Comparison of ENCODE assay signal across 20 mouse cellular contexts in the genomic region with DNA sequence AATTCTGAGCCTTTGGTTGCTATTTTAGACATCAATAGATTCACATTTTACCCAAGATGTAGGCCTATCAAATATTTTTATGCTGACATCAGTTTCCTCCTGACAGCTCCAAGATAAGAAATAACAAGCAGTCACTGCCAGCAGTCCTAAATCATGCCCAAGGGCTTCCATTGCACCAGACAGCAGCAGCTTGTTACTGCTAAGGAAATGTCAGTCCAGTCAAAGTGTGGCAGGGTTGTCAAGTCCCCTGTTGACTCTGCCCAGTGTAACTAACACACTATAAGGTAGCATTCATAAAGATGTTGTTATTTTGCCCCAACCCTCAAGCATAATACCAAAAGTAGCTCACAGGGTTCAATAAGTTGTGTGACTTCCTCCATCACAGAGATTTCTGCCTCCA.
DNase-seq lines count a peak whose midpoint lies in the region; ATAC-seq lines count a peak whose summit lies in the region.
"Had no signal": no experiment of that assay in that cellular context is flagged by ENCODE, and none has a peak within 500 bp of the region (broad histone marks: within the 10 kb centered on the region; RNA-seq: fewer than 3 reads in every experiment).

No protein-coding gene starts in this region.

- H3K4me3 ChIP-seq in kidney, embryonic 14.5 days (ENCODE audit: low read length): no peak overlapping the region
- no peak overlapping the region for H3K4me3 ChIP-seq in midbrain, embryonic 13.5 days (replicated peaks)
- no peak overlapping the region for H3K4me3 ChIP-seq in midbrain, embryonic 10.5 days
- H3K4me3 ChIP-seq: embryonic facial prominence, embryonic 13.5 days; forebrain, embryonic 12.5 days; heart, adult 2 months; heart, embryonic 12.5 days; hindbrain, embryonic 10.5 days; hindbrain, embryonic 15.5 days had no signal

- H3K36me3 ChIP-seq in kidney, embryonic 14.5 days (ENCODE audit: control insufficient read depth, insufficient read depth, low read length): no peaks in the 10 kb centered on the region
- H3K36me3 ChIP-seq in midbrain, embryonic 13.5 days: no peaks in the 10 kb centered on the region
- no peaks in the 10 kb centered on the region for H3K36me3 ChIP-seq in midbrain, embryonic 10.5 days
- H3K36me3 ChIP-seq: embryonic facial prominence, embryonic 13.5 days; forebrain, embryonic 12.5 days; heart, embryonic 12.5 days; hindbrain, embryonic 10.5 days; hindbrain, embryonic 15.5 days had no signal

- H3K27ac ChIP-seq in kidney, embryonic 14.5 days (ENCODE audit: low read depth, low read length): no peak overlapping the region
- H3K27ac ChIP-seq in midbrain, embryonic 13.5 days: no peak overlapping the region
- no peak overlapping the region for H3K27ac ChIP-seq in midbrain, embryonic 10.5 days (replicated peaks)
- H3K27ac ChIP-seq: embryonic facial prominence, embryonic 13.5 days; forebrain, embryonic 12.5 days; heart, adult 2 months; hindbrain, embryonic 10.5 days; hindbrain, embryonic 15.5 days had no signal

- DNase-seq in kidney, adult 11 months: no peak
- DNase-seq in midbrain, embryonic 10.5 days (ENCODE audit: low spot score): no peak
- peak; percentile 40 for DNase-seq in Muller cell, postnatal 12 days (ENCODE audit: inconsistent ontology term)
- peak; percentile 2 for DNase-seq in adrenal gland, postnatal 25 days
- DNase-seq in cerebellum, adult 8-10 months: no peak
- no peak for DNase-seq in cerebellum, postnatal 10 days
- DNase-seq: cerebellum, adult 11 months; cerebellum, adult 9-10 months; cerebellum, postnatal 36 days; gastrocnemius, postnatal 14 days; heart, adult 2 months had no signal

- no peak overlapping the region for H3K4me2 ChIP-seq in kidney, embryonic 14.5 days (replicated peaks; ENCODE audit: low read depth, low read length)
- H3K4me2 ChIP-seq in midbrain, embryonic 13.5 days (replicated peaks): no peak overlapping the region
- H3K4me2 ChIP-seq: embryonic facial prominence, embryonic 13.5 days; forebrain, embryonic 12.5 days; heart, embryonic 12.5 days; hindbrain, embryonic 15.5 days had no signal

- H3K27me3 ChIP-seq in kidney, embryonic 14.5 days (ENCODE audit: control insufficient read depth, insufficient read depth, low read length): no peaks in the 10 kb centered on the region
- no peaks in the 10 kb centered on the region; the same call in 1 of the 2 replicates for H3K27me3 ChIP-seq in midbrain, embryonic 13.5 days
- H3K27me3 ChIP-seq in midbrain, embryonic 10.5 days (ENCODE audit: low read depth, poor library complexity, severe bottlenecking): peaks cover 34% of the 10 kb centered on the region
- H3K27me3 ChIP-seq: embryonic facial prominence, embryonic 13.5 days; forebrain, embryonic 12.5 days; heart, embryonic 12.5 days; hindbrain, embryonic 15.5 days had no signal

- no peaks in the 10 kb centered on the region for H3K9me3 ChIP-seq in kidney, embryonic 14.5 days (ENCODE audit: control insufficient read depth, low read length)
- H3K9me3 ChIP-seq in midbrain, embryonic 13.5 days: no peaks in the 10 kb centered on the region
- no peaks in the 10 kb centered on the region for H3K9me3 ChIP-seq in midbrain, embryonic 10.5 days (replicated peaks)
- H3K9me3 ChIP-seq: embryonic facial prominence, embryonic 13.5 days; forebrain, embryonic 12.5 days; heart, embryonic 12.5 days; hindbrain, embryonic 10.5 days; hindbrain, embryonic 15.5 days had no signal

- peak; percentile 36; the same call in 1 of the 2 replicates for ATAC-seq in kidney, embryonic 14.5 days (ENCODE audit: low FRiP score, low TSS enrichment)
- peak; percentile 37; the same call in 1 of the 2 replicates for ATAC-seq in midbrain, embryonic 13.5 days
- ATAC-seq: forebrain, embryonic 16.5 days; intestine, embryonic 16.5 days had no signal

- peaks cover 13% of the 10 kb centered on the region; the same call in 1 of the 2 replicates for H3K4me1 ChIP-seq in kidney, embryonic 14.5 days (ENCODE audit: control insufficient read depth, insufficient read depth, low read length)
- H3K4me1 ChIP-seq in midbrain, embryonic 13.5 days (replicated peaks): 0 out of 2 replicates have a peak, but pooled peaks cover 5% of the 10 kb centered on the region
- peaks cover 15% of the 10 kb centered on the region for H3K4me1 ChIP-seq in midbrain, embryonic 10.5 days
- H3K4me1 ChIP-seq: hindbrain, embryonic 10.5 days; hindbrain, embryonic 15.5 days had no signal

- no peak overlapping the region for H3K9ac ChIP-seq in kidney, embryonic 14.5 days (ENCODE audit: low read depth, low read length)
- no peak overlapping the region for H3K9ac ChIP-seq in midbrain, embryonic 13.5 days (replicated peaks)
- H3K9ac ChIP-seq: embryonic facial prominence, embryonic 13.5 days; forebrain, embryonic 12.5 days; heart, embryonic 12.5 days; hindbrain, embryonic 15.5 days had no signal

Comparison
In these comparisons a context has a peak if more than half of its experiments do, and no peak if none do; other contexts are left out.
1. DNase-seq: peak in Muller cell, postnatal 12 days (single experiment) and adrenal gland, postnatal 25 days (single experiment); none in kidney, adult 11 months (single experiment), midbrain, embryonic 10.5 days (single experiment), cerebellum, adult 8-10 months (single experiment) and cerebellum, postnatal 10 days (0 of 2).